Mouse (Mus musculus): ENCODE data around the gene Slc38a11.

GRCm38 (mm10) chr2:65320975-65321374 is 42.9 kb downstream of the Slc38a11 start:
- TF ChIP-seq POLR2A (IDR thresholded peaks at IDR 0.05; ENCODE audit: extremely low read depth, insufficient read depth, low read length) (no peak), CTCF (IDR thresholded peaks at IDR 0.05; ENCODE audit: low read depth, low read length) (no peak)
